Mouse (Mus musculus) spleen, postnatal 14 days (tissue): ENCODE measurements around the gene Espn.

Source experiments
- DNase-seq, 2 experiments: peaks; one replicate each; pipeline ENCODE4 v3.0.0; 2021 to 2022; ENCODE audit warnings: low spot score in 2 of 2

Espn gene

DNA sequence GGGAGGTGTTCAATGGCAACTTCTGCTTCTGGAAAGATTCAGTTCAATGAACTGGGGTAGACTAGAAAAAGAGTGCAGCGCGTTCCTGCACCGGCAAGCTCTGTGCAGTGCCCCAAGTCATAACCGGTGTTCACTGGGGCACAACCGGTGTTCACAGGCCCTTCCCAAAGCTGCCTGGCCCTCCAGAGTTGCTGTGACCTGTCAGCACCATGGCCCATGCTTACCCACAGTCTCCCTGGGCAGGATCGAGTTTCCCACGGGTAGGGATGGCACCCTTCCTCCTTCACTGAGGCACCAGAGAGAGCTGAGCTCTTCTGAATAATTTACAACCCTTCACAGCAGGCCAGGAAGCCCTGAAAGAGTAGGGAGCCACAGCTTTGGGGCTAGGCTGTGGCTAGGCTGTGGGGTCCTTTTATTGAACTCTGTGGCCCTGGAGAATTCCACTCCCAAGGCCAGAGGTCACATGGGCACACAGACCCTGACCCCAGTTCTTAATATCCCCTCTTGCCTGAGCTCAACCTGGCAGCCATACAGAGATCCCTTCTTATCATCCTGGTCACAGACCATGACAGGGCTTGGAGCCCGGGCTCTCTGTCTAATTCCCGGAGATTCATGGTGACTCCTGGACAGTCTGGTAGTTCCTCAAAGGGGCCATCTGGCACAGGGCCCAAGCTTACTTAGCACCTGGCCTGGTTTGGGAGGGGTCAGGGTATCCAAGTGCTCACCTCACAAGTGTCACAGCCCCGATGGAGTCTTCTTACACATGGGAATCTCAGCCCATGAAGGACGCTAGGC, 5.9 kb downstream of the Espn start:
- no peak for DNase-seq

DNA sequence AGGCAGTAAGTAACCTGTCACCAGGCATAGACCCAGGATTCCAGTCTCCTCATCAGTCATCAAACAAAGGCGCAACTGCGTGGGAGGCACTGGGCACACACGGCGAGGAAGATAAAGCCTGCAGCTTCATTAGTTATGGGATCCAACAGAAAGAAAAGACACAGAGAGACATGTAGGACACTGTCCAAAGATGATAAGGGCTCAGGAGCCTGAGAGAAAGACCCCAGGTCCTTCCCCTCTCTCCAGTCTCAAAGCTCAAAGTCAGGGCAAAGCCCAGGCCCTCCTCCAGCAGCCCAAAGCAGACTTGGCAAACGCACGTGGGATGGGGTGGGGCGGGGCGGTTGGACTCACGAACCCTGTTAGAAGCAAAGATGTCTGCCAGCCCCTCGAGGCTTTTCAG, 6.7 kb downstream of the Espn start:
- DNase-seq: no peak

DNA sequence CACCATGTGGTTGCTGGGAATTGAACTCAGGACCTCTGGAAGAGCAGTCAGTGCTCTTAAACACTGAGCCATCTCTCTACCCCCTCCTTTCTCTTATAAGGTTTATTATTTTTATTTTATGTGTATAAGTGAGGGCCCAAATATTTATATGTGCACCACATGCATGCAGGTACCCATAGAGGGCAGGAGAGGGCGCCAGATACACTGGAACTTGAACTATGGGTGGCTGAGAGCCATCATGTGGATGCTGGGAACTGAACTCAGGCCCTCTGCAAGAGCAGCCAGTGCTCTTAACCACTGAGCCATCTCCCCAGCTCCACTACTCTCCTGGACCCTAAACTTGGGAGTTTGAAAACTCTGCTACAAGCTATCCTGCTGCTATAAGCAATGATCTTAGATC, 8.5 kb downstream of the Espn start:
- no peak for DNase-seq

DNA sequence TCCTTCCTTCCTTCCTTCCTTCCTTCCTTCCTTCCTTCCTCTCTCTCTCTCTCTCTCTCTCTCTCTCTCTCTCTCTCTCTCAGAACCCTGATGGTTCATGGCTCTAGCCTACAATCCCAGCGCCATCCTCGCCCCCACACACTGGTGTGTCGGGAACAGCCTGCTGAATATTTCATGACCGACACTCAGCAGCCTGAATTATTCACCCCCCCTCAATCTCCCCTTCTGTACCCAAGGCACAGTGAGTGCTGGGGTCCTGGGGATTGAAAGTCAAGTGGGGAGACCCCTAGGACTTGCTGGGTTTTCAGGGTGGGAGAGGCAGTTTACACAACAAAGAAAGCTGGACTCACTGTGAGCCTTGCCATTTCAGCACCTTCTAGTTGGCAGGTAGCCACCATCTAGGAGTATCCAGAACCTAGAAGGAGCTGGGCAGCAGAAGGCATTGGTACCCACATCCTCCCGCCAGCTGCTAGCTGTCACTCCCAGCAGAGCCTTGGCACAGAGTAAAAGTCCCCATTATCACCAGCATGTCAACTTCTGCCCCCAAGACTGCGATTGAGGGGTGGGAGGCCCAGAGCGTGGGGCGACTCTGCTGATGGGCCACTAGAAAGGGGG, 10.5 kb downstream of the Espn start:
- no peak for DNase-seq

DNA sequence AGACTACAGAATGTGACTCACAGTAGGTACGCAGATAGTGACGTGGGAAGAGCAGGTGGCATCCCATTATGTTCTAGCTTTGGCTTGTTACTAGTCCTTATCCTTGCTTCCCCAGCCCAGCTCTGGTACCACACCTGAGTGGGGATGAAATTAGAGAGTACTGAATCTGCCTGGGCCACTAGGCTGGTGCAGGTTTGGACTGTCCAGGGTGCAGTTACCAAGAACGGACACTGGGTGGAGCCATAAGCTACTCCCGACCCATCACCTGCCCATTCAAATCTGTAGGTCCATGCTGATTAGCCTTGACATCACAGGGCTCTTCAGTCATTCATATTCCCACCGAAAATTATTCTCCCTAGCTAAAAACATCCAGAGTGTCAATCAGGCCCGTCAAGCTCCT, 11.7 kb downstream of the Espn start:
- DNase-seq: peak in 1 of 2 experiments; percentile 47

DNA sequence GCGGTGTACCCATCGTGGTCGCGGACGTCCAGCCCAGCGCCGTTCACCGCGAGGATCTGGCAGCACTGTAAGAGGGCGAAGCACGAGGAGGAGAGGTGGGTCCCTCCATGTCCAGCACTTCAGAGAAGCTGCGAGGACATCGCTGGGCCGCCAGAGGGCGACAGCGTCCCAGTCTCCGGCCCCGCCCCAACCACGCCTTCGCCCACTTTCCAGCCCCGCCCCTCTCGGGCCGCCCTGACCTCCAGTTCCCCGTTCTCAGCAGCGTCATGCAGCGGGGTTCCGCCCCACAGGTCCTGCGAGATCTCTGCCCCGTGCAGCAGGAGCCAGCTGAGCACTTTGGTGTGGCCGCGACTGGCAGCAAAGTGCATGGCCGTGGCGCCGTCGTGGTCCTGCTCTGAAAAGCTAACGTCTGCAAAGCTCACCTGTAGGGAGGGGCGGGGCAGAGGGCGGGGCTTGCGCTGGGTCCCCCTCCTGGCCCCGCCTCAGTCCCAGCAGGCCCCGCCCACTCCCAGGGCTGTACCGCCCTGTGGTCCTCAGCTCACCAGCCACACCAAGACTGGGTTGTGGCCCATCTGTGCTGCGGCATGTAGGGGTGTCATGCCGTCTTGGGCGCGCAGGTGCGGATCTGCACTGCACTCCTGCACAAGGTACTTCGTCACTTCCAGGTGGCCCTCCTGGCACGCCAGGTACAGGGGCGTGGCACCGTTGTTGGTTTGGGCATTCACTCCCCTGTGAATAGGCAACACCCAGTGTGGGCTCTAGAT, 13.5 kb downstream of the Espn start:
- peak; percentile 76 to 87 for DNase-seq

DNA sequence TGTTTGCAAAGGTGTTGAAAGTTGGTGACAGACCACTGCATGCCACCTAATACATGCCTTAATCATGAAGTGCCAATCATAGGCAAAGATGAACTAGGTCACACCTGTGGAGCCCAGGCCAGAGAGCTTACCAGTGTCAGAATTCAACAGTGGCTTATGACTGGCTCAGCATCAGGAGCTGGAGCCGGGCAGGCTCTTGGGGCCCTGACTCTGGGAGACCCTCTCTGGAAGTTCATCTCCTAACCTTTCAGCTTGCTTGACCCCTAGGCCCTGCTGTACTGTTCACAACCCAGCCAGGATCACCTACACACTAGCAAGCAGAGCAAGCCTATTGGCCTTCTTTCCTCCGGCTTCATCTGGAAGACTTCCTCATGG, 15.3 kb downstream of the Espn start:
- DNase-seq: no peak

DNA sequence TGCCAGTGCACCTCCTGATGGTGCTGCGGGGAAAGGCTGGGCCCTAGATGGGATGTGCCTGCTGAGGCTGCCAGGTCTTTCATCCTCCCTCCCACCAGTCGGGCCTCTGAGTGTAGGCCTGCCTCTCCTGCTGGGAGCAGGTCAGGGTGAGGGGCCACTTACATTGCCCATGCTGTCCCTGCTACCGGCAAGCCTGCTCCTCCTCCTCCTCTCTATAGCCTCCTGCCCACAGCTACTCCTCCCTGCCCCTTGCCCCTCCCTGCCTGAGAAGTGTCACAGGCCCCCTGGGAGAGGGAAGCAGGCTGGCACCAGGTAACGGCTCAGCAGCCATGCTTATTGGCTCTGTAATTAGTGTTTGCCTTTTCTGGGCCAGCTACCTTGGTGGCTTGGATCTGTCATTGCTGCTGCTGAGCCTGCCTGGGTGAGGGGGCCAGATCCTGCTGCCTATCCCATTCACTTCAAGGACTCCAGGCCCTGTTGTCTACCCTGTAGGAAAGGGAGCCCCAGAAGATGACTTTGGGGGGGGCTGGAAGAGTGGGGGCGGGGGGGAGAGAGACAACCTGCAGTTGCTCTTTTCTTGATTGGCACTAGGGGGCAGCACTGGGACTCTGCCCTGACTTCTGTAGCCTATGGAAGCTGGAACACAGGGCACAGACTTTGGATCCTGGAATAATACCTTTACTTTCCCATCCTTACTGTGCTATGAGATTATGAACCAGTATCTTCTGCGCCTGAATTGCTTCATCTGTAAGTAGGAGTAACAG, 15.9 kb downstream of the Espn start:
- no peak for DNase-seq

DNA sequence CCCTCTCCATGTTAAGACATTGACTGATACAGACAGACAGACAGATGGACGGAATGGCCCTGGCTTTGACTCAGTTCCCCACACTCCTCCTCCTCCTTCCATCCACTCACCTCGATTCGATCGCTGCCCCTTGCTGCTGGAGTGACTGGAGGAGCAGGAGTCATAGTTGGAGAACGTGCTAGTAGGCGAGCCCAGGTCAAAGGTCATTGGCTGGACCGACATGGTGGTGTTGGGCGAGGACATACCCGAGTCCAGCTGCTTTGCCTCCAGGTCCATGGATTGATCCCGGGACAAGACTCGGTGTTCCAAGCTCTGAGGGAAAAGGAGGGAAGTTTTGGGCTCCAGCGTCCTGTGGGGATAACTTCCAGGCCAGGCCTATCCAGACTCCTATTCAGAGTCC, 16.8 kb downstream of the Espn start:
- DNase-seq: no peak

DNA sequence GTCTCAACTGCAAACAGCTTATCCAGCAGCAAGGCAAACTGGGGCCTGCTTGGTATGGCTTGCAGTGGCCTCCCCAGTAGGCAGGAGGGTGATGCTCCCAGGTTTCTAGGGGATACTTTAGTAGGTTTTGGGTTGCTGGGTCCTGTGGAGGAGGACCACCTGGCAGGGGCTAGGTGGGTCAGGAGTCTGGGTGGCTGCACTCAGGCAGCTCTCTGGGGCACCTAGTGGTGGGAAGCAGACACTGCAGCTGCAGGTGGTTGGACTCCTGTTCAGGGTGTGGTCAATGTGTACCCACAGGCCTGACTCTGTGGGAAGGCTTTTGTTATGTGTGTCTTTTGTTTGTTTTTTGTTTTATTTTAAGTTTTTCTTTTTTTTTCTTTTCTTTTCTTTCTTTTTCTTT, 17.7 kb downstream of the Espn start:
- DNase-seq: peak in 1 of 2 experiments; percentile 55

DNA sequence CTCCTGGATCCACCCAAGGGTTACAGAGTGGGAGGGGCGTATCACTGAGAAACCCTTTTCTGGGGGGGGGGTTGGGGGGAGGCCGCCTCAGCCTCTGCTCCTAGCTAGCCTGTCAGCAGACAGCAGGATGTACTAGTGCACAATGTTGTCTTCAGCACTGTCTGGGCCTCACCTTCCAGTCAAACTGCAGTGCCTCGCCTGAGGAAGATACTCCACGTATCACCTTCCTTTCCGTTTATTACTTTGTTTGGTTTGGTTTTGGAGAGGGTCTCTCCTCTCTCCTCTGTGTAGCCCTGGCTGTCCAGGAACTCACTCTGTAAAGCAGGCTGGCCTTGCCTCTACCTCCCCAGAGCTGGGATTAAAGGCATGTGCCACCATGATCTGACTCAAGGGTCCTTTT, 19.0 kb downstream of the Espn start:
- no peak for DNase-seq

DNA sequence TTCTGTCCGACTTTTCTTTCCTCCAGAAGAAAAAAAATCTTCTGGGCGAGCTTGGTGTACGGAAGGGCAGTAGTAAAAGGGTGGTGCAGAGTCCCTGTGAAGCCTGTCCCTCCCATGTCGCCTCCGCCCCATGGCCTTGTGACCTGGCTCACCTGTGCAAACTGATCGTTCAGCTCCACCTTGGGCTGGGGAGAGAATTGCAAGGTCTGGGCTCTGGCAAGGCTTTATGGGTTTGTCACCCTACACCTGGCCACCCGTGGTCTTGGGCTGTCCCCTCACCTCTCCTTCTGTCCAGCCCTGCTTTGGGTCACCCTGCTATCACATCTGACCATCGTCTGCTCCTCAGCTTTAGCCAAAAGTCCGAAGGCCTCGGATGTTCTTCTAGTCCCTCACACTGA, 19.4 kb downstream of the Espn start:
- no peak for DNase-seq

DNA sequence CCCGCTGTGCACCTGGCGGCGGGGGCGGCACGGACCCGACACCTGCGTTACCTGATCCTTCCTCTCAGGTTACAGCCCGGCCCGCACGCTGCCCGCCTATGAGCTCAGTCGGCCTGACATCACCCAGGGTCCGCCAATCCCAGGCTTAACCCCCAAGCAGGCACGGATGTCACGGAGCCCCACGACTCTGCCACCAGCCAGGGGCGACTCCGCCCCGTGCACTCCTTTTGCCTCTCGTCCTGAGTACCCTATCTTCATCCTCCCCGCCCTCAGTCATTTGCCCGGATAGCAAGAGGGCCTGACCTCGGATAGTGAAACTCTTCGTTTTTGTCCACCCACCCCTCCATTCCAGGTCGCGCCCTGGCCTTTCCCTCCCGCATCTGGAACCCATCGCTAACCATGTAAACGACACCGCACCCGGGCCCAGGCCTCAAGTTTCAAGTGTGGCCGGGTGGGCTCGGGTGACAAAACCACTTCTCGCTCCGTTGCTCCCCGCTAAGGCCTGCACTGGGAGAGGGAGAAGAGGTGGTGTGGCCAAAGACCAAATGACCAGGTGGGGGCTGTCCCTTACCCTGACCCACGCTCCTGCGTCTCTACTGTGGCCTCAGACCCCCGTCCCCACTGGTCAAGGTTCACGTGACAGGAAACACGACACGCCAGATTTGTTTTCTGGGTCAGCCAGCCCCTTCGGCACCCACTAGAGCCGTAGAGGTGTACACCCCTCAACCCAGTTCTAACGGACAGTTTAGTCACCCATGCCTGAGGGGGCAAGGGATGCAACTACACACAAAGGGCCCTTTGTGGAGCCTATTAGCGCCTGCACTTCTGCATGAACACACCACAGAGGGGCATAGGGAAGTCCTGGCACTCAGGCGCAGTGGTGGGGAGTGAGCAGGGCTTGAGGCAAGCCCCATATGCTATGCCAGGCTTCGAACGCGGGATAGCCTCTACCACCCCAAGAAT, 20.1 kb downstream of the Espn start:
- DNase-seq: no peak

DNA sequence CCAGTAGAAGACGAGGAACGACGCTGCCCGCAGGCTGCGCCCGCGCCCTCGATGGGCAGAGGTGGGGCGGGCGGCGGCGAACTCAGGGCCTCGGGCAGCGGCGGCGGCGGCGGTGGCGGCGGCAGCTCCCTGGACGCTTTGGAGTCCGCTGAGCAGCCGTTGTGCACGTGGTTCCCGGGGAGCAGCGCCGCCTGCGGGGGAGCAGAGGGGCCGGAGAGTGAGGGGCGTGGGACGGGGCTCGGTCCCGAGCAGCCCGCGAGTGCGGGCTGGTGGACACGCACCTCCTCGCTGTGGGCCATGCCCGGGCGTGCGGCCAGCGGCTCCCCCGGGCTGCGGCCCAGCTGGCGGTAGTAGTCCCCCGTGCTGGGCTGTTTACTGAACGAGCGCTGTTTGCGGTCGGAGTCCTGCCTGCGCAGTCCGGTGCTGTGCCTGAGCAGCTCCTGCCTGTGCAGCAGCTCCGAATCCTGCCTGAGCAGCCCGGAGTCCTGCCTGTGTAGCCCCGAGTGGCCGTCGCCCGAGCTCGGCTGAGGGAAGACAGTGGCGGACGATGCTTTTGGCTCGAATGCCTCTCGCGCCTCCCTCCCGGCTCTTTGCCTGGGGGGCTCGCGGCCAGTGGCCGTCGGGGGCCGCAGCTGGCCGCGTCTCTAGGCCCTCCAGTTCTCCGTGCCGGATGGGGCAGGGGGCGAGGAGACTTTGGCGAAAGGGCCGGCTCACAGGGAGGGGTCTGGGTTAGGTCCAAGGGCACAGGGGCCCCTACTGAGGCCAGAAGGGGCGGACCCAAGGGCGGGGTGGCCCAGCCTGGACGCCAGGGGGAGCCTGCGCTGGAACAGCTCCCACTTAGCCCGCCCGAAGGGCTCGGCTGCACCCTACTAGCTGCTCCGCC, 21.2 kb downstream of the Espn start:
- peak in 1 of 2 experiments; percentile 43 for DNase-seq

DNA sequence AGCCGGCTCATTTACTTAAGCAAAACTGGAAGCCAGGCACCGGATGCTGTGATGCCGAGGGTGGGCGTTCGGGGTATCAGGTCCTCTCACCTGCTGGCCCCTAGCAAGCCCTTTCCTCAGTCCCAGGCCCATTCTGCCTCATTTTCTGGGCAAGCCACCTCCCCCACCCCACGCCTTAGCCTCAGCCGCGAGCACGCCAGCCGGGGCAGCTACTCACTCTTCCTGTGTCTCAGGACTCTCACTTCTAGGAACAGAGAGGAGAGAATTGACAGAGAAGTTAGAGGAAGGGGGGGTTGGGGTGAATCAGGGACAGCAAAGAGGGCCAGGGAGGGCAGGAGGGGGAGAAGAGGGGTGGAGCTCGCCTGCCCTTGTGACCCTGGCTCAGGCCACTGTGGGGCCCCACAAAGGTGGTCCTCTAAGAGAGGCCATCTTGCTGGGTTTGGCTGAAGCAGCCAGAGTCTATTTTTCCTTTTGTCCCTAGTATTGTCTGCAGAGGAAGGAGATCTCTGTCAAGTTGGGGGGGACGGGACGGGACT, 22.7 kb downstream of the Espn start:
- DNase-seq: no peak

DNA sequence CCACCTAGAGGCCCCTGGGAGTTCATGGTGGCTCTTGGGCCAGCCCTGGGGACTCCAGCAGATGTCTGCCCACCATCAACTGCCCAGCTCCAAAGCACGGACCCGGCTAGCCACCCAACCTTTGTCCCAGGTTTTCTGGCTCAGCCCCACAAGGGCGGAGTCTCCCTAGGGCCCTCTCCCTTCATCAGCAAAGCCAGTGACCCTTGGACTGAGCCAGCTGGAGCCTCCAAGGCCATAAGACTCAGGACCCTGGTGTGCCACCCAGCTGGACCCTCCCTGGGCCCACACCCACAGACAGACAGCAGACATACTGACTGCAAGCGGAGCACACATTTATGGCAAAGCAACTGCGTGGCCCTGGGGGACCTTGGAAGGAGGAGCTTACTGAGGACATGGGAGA, 23.4 kb downstream of the Espn start:
- no peak for DNase-seq

DNA sequence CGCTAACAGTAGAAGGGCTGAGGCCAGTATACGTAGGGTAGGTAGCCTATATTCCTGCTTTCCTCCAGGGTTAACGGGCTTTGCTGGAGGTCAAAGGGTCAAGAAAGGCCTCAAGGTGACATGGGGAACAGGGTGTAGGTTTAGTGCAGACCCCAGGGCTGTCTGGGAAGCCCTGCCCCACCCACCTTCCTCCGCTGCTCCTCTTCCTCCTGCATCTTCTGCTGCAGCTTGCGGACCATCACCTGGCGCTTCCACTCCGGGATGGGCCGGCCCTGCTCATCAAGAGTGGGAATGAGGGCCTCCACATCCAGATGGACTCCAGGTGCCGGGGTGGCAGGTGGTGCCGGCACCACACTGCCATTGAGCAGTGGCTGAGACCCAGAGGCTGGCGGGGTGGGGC, 24.3 kb downstream of the Espn start:
- no peak for DNase-seq

DNA sequence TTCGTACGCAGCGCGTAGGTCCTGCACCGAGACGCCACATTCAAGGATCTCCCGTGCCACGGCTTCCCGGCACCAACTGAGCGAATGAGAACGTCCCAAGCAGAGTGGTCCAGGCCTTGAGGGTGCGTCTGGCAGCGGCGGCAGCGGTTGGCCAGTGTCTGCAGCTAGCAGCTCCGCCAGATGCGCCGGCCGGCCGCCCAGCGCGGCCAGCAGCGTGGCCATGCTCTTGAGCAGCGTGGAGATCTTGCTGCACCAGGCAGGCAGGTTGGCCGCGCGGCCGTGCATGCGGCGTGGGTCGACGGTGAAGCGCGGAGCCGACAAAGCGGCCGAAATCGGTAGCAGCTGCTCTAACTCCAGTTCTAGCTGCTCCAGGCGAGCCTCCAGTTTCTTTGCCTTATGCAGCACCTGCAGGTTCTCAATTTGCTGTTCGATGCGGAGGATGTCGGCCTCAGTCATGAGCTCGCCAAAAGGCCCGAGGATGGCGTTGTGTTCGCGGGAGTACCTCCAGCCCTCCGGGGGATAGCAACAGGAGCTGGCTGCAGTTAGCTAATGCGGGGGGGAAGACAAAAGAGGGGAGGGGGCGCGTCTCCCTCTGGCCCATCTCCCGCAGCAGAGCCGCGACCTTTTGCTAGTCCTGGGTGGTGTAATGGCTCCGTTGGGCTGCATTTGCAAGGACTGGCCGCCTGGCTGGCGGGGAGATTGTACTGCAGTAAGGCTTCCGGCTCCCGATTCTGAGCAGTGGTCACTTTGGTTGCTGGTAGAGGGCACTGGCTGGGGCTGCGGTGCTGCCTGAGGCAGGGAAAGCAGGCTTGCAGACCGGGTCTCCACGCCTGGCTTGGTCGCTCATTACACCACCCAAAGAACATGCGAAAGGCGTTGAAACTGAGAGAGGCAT, 25.9 kb downstream of the Espn start:
- no peak for DNase-seq
